Mouse (Mus musculus) olfactory bulb, adult 2 months (tissue): ENCODE data around the gene Cactin.

Experiments
- CTCF ChIP-seq: fragments of 200-500 bp; IDR thresholded peaks from 2 replicates; pipeline ENCODE4 v1.5.1; 2012; ENCODE audit warnings: low read depth, mild to moderate bottlenecking, low read length, moderate library complexity; ENCODE audit not compliant: insufficient read depth
- POLR2A ChIP-seq: fragments of 200-500 bp; IDR thresholded peaks from 2 replicates; pipeline ENCODE4 v1.6.1; 2012; ENCODE audit warnings: mild to moderate bottlenecking, low read depth, low read length, moderate library complexity; ENCODE audit not compliant: insufficient read depth

DNA sequence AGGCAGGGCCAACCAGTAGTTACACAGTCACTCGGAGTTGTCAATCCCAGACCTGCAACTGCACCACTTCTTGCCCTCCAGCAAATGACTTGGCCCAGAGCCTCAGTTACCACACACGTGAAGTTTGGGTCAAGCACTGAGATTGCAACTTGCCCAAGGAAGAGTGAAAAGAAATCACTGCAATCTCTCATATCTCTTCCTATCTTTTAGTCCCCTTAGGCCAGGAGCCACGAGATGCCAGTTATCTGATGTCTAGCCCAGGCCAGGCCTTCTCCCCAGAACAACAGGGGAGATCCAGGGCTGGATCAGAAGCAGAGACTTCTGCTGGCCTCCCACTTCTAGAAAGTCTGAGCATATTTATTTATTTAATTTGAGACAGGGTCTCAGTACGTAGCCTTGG lies 34.6 kb downstream of the Cactin start:
- no peak for TF ChIP-seq CTCF
- no peak for TF ChIP-seq POLR2A
